Mouse (Mus musculus) Patski (cell line): Measurements from ENCODE around the gene Mtg2. TPM values are rescaled to one million over a fixed set of nuclear protein-coding genes. Genes with fewer than 3 reads are reported as not detected.

Source experiments
- ATAC-seq: fragments of 100-300 bp; one replicate; pipeline ENCODE4 v1.8.0; 2021
- CTCF ChIA-PET: fragments of 350-600 bp; sonication (Branson Sonifier 250); formaldehyde crosslinking; loops from one replicate; lab custom pipeline; 2022; ENCODE audit warnings: inconsistent platforms; lab: Charles Lee
- POLR2A ChIA-PET: fragments of 350-600 bp; sonication (Branson Sonifier 250); formaldehyde crosslinking; loops from one replicate; lab custom pipeline; 2022; ENCODE audit warnings: antibody characterized with exemption, inconsistent platforms; lab: Charles Lee
- DNase-seq: peaks from one replicate; pipeline ENCODE4 v3.0.0-alpha.2; 2011; ENCODE audit warnings: low read depth, low spot score
- H3K27me3 ChIP-seq: fragments of 371-371 bp; one replicate; pipeline ENCODE4 v1.5.1; 2021
- CTCF ChIP-seq: fragments of 100-300 bp; IDR thresholded peaks from one replicate; pipeline ENCODE4 v1.5.1; 2021
- in situ Hi-C: fragments of 300-500 bp; cut with MboI; formaldehyde crosslinking; loops from 3 replicates; pipeline ENCODE4 v1.11.1; 2018; ENCODE audit warnings: low pct_unique_long_range_greater_than_20kb, mixed read lengths
- polyA plus RNA-seq: library from polyadenylated mRNA; unstranded; gene quantifications from one replicate; pipeline ENCODE4 v1.2.3, GENCODE M21; 2021

The Mtg2 gene
- polyA plus RNA-seq, 1 experiment from 2014 or later, result 22.4 TPM

- no peaks in the 10 kb centered on the region for H3K27me3 ChIP-seq
- POLR2A ChIA-PET, result no interaction called here
- peak; percentile 33 for ATAC-seq
- no peak for TF ChIP-seq CTCF
- CTCF ChIA-PET, result no interaction called here
- in situ Hi-C loops, result loop anchor here (10.0 kb wide), 1 partner anchor 1779 kb away; no protein-coding TSS in a partner anchor
- no peak for DNase-seq
These were observed 36.4 kb upstream of the Mtg2 start for GRCm38 (mm10) chr2:180033956-180034355.

GRCm38 (mm10) chr2:180034753-180035152 lies 35.6 kb upstream of the Mtg2 start:
- TF ChIP-seq CTCF, result no peak
- no peak for ATAC-seq
- POLR2A ChIA-PET, result interaction anchor here (1.1 kb wide), 1 partner anchor 9 kb away, joined by 5 read pairs; no protein-coding TSS in a partner anchor
- CTCF ChIA-PET, result no interaction called here
- DNase-seq, result no peak
- in situ Hi-C loops, result loop anchor here (10.0 kb wide), 1 partner anchor 1780 kb away; no protein-coding TSS in a partner anchor
- H3K27me3 ChIP-seq, result no peaks in the 10 kb centered on the region

DNA sequence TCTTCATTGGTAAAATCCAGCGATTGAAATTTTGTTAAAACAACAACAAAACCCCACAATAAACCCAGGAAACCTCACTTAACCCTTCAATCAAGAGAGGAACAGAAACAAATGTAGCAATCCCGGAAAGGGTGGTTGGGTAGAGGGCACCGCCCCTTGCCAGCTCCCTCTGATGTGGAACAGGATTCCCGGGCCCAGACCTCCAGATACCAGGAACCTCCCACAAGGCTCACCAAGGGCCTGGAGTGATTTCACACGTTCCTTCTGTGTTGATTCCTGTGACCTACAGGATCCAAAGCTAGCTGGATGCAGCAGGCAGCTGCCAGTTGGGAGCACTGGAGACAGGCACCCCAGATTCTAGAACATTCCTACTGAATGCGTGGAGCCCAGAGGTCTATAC lies 30.0 kb upstream of the Mtg2 start:
- ChIA-PET POLR2A (interaction anchor here (1.1 kb wide), 1 partner anchor 12 kb away, joined by 3 read pairs; no protein-coding TSS in a partner anchor), CTCF (interaction anchor here (2.8 kb wide), 1 partner anchor 14 kb away, joined by 8 read pairs; no protein-coding TSS in a partner anchor)
- no peaks in the 10 kb centered on the region for H3K27me3 ChIP-seq
- no peak for TF ChIP-seq CTCF
- ATAC-seq (no peak), DNase-seq (no peak)
- in situ Hi-C loops, result loop anchor here (5.0 kb wide), 1 partner anchor 63 kb away; the partner anchor contains the start of gene Taf4

GRCm38 (mm10) chr2:180041577-180042255 lies 28.7 kb upstream of the Mtg2 start:
- no peak for DNase-seq
- ATAC-seq, result peak; percentile 27
- ChIA-PET CTCF (interaction anchor here (1.1 to 2.8 kb wide), 3 partner anchors 9 to 63 kb away, joined by 3 to 8 read pairs (median 4); no protein-coding TSS in a partner anchor), POLR2A (interaction anchor here (0.6 to 2.1 kb wide), 5 partner anchors 9 to 1802 kb away, joined by 3 to 6 read pairs (median 5); partner anchors contain the start of genes Lsm14b and Taf4)
- TF ChIP-seq CTCF, result no peak
- in situ Hi-C loops, result loop anchor here (5.0 kb wide), 1 partner anchor 64 kb away; the partner anchor contains the start of gene Taf4
- H3K27me3 ChIP-seq, result no peaks in the 10 kb centered on the region

DNA sequence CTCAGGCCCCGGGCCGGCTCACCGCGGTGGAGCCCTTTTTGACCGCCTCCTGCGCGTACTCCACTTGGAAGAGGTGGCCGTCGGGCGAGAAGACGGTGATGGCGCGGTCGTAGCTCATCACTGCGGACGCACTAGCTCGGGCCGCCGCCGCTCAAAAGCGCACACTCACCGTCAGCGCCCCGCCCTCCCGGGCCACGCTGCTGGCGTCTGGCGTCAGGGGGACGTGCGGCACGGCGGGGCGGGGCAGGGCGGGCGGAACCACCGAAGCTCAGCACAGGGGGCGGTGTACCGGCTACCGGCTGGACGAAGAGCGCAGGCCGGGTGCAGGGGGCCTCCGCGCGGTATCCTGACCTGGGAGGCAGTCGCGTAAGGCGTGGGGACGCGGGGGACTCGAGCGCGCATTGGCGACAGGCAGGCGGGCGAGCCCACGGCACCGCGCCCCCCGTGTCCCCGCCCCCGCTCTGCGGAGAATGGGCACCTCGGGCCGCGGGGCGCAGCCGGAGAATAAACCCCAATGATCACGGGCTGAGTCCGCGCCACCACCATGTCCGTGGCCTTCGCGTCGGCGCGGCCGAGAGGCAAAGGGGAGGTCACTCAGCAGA lies 28.0 kb upstream of the Mtg2 start, which contains the start of the genes Psma7 and Ss18l1:
TSS of gene Psma7 (minus strand) at position 178 of the 602 bp plus-strand sequence.
TSS of gene Ss18l1 (plus strand) at position 254 of the 602 bp plus-strand sequence.
- peak; percentile 87 for ATAC-seq
- no peak for DNase-seq
- CTCF ChIA-PET, result interaction anchor here (1.1 to 4.1 kb wide), 3 partner anchors 9 to 123 kb away, joined by 3 to 26 read pairs (median 4); no protein-coding TSS in a partner anchor
- POLR2A ChIA-PET, result interaction anchor here (0.6 to 2.1 kb wide), 6 partner anchors 10 to 1801 kb away, joined by 3 to 6 read pairs (median 4); partner anchors contain the start of genes Lsm14b and Taf4
- H3K27me3 ChIP-seq, result no peaks in the 10 kb centered on the region
- TF ChIP-seq CTCF, result no peak
- in situ Hi-C loops, result loop anchor here (5.0 kb wide), 1 partner anchor 65 kb away; the partner anchor contains the start of gene Taf4

DNA sequence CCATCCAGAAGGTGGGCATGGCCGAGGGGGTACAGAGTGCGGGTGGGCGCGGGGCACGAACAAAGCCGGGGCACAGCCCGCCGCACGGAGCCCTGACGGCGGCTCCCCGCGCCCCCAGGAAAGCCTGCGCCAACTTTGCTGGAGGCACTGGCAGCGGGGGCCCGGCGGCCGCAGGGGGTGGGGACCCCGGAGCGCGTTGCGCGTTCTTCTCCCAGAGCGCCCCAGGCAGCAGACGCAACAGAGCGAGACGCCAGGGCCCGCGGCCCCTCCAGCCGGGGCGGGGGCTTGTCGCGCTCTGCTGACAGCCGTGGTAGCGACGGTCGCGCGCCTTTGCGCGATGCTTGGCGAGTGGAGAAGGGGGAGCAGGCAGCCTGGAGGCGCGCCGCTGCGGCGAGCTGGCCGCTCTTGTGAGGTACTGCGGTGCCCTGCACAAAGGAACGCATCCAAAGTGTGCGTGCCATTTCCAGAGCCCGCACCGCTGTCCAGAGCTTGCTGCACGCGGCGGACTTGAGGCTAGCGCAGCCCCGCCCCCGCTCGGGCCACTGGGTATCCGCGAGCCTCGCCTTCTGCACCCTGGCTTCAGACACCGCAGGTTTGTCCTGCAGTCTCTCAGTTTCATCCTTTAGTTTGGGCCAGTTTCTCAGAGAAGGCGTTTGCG lies 27.4 kb upstream of the Mtg2 start:
- ChIA-PET POLR2A (interaction anchor here (0.6 to 2.1 kb wide), 4 partner anchors 16 to 63 kb away, joined by 3 to 5 read pairs (median 3); partner anchors contain the start of gene Lsm14b), CTCF (interaction anchor here (0.7 to 4.1 kb wide), 6 partner anchors 10 to 129 kb away, joined by 3 to 26 read pairs (median 3); no protein-coding TSS in a partner anchor)
- no peak for TF ChIP-seq CTCF
- H3K27me3 ChIP-seq, result no peaks in the 10 kb centered on the region
- ATAC-seq (peak; percentile 37), DNase-seq (no peak)
- in situ Hi-C loops, result loop anchor here (5.0 kb wide), 1 partner anchor 66 kb away; the partner anchor contains the start of gene Taf4

DNA sequence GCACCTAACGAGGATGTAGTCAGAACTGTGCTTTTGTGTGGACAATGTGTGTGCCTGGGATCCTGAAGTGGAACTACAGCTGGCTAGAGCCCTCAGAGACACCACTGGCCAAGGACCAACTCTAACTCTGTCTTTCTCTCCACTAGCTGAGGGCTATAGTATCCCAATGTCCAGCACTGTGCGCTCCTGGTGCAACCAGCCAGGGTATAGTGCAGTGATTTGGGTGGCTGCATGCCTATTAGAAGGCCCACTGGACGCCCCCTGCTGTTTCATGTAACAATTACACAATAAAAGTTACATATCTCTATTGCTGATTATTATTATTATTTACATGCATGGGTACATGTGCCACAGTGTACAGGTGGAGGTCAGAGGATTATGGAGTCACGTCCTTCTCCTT lies 25.1 kb upstream of the Mtg2 start:
- DNase-seq, result no peak

GRCm38 (mm10) chr2:180047580-180047979 lies 22.8 kb upstream of the Mtg2 start:
- no peak for ATAC-seq
- H3K27me3 ChIP-seq, result no peaks in the 10 kb centered on the region
- no peak for TF ChIP-seq CTCF
- in situ Hi-C loops, result loop anchor here (5.0 kb wide), 1 partner anchor 130 kb away; no protein-coding TSS in a partner anchor
- CTCF ChIA-PET, result interaction anchor here (1.2 to 3.5 kb wide), 3 partner anchors 12 to 133 kb away, joined by 3 to 16 read pairs (median 3); no protein-coding TSS in a partner anchor
- no peak for DNase-seq
- POLR2A ChIA-PET, result interaction anchor here (1.6 kb wide), 1 partner anchor 9 kb away, joined by 5 read pairs; no protein-coding TSS in a partner anchor

More for the DNA sequence above, 25.1 kb upstream of the Mtg2 start:
- ChIA-PET CTCF (interaction anchor here (0.5 to 4.1 kb wide), 7 partner anchors 9 to 131 kb away, joined by 3 to 26 read pairs (median 4); no protein-coding TSS in a partner anchor), POLR2A (interaction anchor here (0.7 kb wide), 1 partner anchor 187 kb away, joined by 5 read pairs; no protein-coding TSS in a partner anchor)
- in situ Hi-C loops, result loop anchor here (5.0 kb wide), 1 partner anchor 128 kb away; no protein-coding TSS in a partner anchor
- TF ChIP-seq CTCF, result no peak
- no peak for ATAC-seq
- no peaks in the 10 kb centered on the region for H3K27me3 ChIP-seq

DNA sequence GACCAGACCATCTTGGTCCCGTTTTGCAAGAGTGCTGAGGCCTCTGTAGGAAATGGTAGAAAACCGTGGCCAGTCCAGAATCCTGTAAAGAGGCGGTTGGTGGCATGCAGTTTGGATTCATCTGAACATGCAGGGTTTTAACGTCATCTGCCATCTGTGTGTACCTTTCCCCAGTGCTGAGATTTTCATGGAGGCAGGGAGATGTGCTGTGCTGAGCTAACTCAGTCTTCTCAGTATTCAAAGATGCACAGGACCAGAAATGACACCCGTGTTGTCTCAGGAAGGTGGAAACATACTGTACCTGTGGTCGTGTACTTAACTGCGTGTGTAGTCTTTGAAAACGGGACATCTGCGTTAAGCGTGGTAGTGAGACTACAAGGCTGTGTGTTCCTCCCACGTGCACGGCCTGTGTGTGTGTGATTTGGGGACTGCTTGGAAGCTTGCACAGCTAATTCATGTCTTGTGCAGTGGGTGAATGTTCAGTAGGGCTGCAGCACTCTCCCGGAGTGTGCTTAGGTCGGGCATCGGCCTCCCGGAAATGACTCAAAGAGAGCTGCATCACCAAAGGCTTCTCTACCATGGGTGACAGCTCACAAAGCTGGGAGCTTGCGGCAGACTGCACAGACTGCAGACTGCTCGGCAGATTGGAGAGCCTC lies 22.3 kb upstream of the Mtg2 start:
- no peak for ATAC-seq
- H3K27me3 ChIP-seq, result no peaks in the 10 kb centered on the region
- CTCF ChIA-PET, result interaction anchor here (0.6 to 3.5 kb wide), 3 partner anchors 90 to 134 kb away, joined by 3 to 16 read pairs (median 4); no protein-coding TSS in a partner anchor
- no peak for DNase-seq
- POLR2A ChIA-PET, result no interaction called here
- no peak for TF ChIP-seq CTCF
- in situ Hi-C loops, result loop anchor here (5.0 kb wide), 1 partner anchor 131 kb away; no protein-coding TSS in a partner anchor
